Mouse (Mus musculus) adipocyte (in vitro differentiated cells): ENCODE data around the gene Fstl4.

ENCODE experiments used
- DNase-seq: peaks from one replicate; pipeline ENCODE4 v3.0.0-alpha.2; 2016; ENCODE audit warnings: low spot score

The Fstl4 gene

DNA sequence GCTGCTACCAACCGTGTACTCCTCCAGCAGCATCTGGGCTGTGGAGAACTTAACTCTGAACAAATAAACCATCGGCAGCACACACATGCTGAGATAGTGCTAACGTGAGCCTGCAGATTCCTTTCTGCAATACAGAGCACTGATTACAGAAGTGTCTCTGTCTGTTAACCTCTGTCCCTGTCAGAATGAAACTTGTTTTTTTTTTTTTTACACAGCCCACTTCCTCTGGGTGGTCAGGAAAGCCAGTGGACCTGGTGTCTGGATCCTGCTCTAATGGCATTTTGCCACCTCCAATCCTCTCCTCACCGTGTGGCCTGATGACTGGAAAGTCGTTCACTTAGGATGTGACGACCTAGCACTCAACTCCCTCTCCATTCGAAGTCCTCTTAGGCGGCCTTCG lies 469.2 kb downstream of the Fstl4 start:
- no peak for DNase-seq
